Mouse (Mus musculus) adrenal gland, adult 18-20 months (tissue): ENCODE data around the gene Klhl29. TPM values are rescaled to one million over a fixed set of nuclear protein-coding genes. Genes with fewer than 3 reads are reported as not detected.

Experiments used
- DNase-seq, 2 experiments: peaks; one replicate each; pipeline ENCODE4 v3.0.0; 2021 to 2022; ENCODE audit warnings: low spot score in 2 of 2
- total RNA-seq, 2 experiments: library from RNA; stranded (reverse); gene quantifications; 1 replicate in 1 of 2; 2 replicates in 1 of 2; pipeline ENCODE4 v1.2.3; 2021

Gene Klhl29
- total RNA-seq, 2 experiments from 2014 or later: 9.2 to 20.5 TPM

GRCm38 (mm10) chr12:5073191-5073590, 302.3 kb downstream of the Klhl29 start:
- DNase-seq: no peak

DNA sequence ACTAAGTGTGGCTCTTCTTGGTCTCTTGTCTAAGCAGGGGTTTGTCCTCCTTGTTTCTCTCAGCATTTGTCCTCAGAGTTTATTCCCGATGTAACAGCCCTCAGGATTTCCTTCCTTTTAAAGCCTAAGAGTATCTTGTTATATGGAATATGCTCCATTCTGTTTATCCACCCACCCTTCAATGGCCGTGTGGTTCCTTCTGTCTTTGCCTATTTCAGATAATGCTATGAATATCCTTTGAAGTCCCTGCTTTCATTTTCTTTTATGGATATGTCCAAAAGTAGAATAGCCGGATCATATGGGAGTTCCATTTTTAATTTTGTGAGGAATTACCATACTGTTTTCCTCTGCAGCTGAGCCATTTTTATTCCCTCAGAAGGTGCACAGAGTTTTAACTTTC, 305.4 kb downstream of the Klhl29 start:
- no peak for DNase-seq

DNA sequence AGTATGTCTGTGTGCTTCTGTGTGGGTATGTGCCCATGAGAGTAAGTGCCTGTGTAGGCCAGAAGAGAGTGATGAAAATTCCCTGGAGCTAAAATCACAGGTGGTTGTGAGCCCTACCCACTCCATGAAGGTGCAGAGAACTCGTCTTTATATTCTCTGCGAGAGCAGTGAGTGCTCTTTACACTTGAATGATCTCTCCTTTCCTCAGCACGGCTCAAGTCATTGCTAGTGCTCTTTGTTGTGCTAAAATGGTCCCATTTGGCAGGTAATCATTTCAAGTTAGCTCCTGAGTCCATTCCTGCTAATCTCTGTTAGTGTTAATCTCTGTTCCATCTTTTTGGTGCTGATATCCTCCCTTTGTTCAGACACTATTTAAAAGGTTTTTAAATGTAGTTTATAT, 307.9 kb downstream of the Klhl29 start:
- DNase-seq: no peak

DNA sequence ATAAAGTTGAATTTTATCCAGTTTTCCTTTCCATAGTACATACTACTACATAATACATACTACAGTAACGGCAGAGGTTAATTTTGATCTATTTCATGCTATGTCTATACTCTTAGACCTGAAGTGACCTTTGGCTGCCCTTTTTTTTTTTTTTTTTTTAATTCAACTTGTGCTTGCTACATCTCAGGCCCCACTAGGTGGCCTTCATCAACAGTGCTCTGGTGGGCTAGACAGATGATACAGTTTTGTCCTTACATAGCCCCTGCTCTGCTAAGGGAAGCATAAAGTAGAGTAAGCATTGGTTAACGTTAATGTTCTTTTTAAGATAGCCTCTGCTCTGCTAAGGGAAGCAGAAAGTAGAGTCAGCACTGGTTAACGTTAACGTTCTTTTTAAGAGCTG, 327.4 kb downstream of the Klhl29 start:
- no peak for DNase-seq

DNA sequence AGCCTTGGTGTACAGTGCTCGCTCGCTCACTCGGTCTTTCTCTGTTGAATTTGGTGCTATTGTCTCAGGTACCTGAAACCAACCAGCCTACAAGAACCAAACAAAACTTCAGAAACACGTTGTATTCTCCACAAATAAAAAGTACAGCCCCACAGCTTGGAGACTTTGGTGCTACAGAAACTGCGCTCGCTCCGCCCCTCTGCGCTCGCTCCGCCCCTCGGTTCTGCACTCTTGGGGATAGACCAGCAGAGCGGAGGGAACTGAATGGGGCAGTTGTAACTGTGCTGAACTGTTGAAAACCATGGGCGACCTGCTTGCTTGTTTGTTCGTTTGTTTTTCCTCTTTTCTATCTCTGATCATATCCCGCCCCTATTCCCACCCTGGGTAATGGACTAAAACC, 331.3 kb downstream of the Klhl29 start:
- no peak for DNase-seq

DNA sequence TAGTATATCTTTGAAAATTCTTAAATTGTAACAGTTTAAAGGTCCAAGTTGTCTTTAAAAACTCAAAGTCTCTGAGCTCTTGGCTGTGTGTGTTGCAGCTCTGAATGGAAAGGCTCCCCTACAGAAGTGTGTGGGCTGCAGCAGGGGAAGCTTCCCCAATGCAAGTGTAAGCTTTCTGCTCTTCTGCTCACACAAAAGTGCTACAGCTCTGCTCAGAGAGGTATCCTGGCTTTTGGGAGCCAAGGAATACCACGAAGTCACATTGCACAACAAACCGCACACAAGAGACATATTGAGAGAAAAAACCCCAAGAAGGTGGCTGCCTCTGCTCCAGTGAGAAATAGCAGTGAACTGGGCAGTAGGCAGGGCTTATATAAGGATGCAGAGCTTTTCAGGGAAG, 337.5 kb downstream of the Klhl29 start:
- DNase-seq: no peak

GRCm38 (mm10) chr12:5029035-5029434, 346.4 kb downstream of the Klhl29 start:
- no peak for DNase-seq
